Mouse (Mus musculus) splenic B cell, adult 2 months (primary cell): Measurements from ENCODE around the gene Hoxd10.

Source experiments
- DNase-seq: peaks from one replicate; pipeline ENCODE4 v3.0.0-alpha.2; 2011; ENCODE audit warnings: low read depth, low spot score
- H3K27me3 ChIP-seq: 2 replicates; pipeline ENCODE4 v1.6.1; 2012; ENCODE audit warnings: mild to moderate bottlenecking, low read length, moderate library complexity, mixed read lengths; ENCODE audit not compliant: control insufficient read depth, poor library complexity, insufficient read depth, severe bottlenecking
- H3K36me3 ChIP-seq: 2 replicates; pipeline ENCODE4 v1.6.1; 2012; ENCODE audit warnings: mild to moderate bottlenecking, low read length, moderate library complexity, mixed read lengths; ENCODE audit not compliant: control insufficient read depth, poor library complexity, insufficient read depth, severe bottlenecking

The Hoxd10 gene

GRCm38 (mm10) chr2:74658667-74659371, 32.9 kb upstream of the Hoxd10 start:
- no peak for DNase-seq
- H3K36me3 ChIP-seq: no peaks in the 10 kb centered on the region
- peaks cover 3% of the 10 kb centered on the region for H3K27me3 ChIP-seq

- Histone ChIP-seq H3K36me3 (no peaks in the 10 kb centered on the region), H3K27me3 (peaks cover 3% of the 10 kb centered on the region)
- DNase-seq: no peak
Measured at GRCm38 (mm10) chr2:74659507-74660005, 32.2 kb upstream of the Hoxd10 start, which contains the start of gene Evx2. Gene Evx2, minus strand, starts transcription at chr2:74659557.

GRCm38 (mm10) chr2:74660421-74661375, 31.0 kb upstream of the Hoxd10 start:
- Histone ChIP-seq H3K27me3 (no peaks in the 10 kb centered on the region; the same call in 1 of the 2 replicates), H3K36me3 (no peaks in the 10 kb centered on the region)
- no peak for DNase-seq

GRCm38 (mm10) chr2:74661685-74662084, 30.0 kb upstream of the Hoxd10 start:
- Histone ChIP-seq H3K27me3 (no peaks in the 10 kb centered on the region), H3K36me3 (no peaks in the 10 kb centered on the region)
- no peak for DNase-seq

- Histone ChIP-seq H3K27me3 (peaks cover 4% of the 10 kb centered on the region; the same call in 1 of the 2 replicates), H3K36me3 (no peaks in the 10 kb centered on the region)
- DNase-seq: no peak
Measured at GRCm38 (mm10) chr2:74663291-74663925, 28.3 kb upstream of the Hoxd10 start.

- H3K36me3 ChIP-seq: no peaks in the 10 kb centered on the region
- peaks cover 6% of the 10 kb centered on the region; the same call in 1 of the 2 replicates for H3K27me3 ChIP-seq
- DNase-seq: no peak
Measured at GRCm38 (mm10) chr2:74666411-74666810, 25.3 kb upstream of the Hoxd10 start.

GRCm38 (mm10) chr2:74667191-74667841, 24.4 kb upstream of the Hoxd10 start:
- H3K27me3 ChIP-seq: peaks cover 6% of the 10 kb centered on the region; the same call in 1 of the 2 replicates
- DNase-seq: no peak
- no peaks in the 10 kb centered on the region for H3K36me3 ChIP-seq

GRCm38 (mm10) chr2:74667842-74668357, 23.8 kb upstream of the Hoxd10 start, which contains the start of gene Hoxd13:
Gene Hoxd13, plus strand, starts transcription at chr2:74668310.
- no peak for DNase-seq
- H3K36me3 ChIP-seq: no peaks in the 10 kb centered on the region
- H3K27me3 ChIP-seq: peaks cover 6% of the 10 kb centered on the region; the same call in 1 of the 2 replicates

- no peak for DNase-seq
- Histone ChIP-seq H3K27me3 (peaks cover 6% of the 10 kb centered on the region; the same call in 1 of the 2 replicates), H3K36me3 (no peaks in the 10 kb centered on the region)
Measured at GRCm38 (mm10) chr2:74668370-74669229, 23.1 kb upstream of the Hoxd10 start.

- no peak for DNase-seq
- Histone ChIP-seq H3K36me3 (no peaks in the 10 kb centered on the region), H3K27me3 (peaks cover 6% of the 10 kb centered on the region; the same call in 1 of the 2 replicates)
Measured at GRCm38 (mm10) chr2:74669230-74669578, 22.5 kb upstream of the Hoxd10 start.

- no peaks in the 10 kb centered on the region for H3K36me3 ChIP-seq
- H3K27me3 ChIP-seq: peaks cover 6% of the 10 kb centered on the region; the same call in 1 of the 2 replicates
- DNase-seq: no peak
Measured at GRCm38 (mm10) chr2:74669650-74670235, 22.0 kb upstream of the Hoxd10 start.

GRCm38 (mm10) chr2:74670632-74671188, 21.0 kb upstream of the Hoxd10 start:
- peaks cover 6% of the 10 kb centered on the region for H3K27me3 ChIP-seq
- no peaks in the 10 kb centered on the region for H3K36me3 ChIP-seq
- no peak for DNase-seq

- DNase-seq: no peak
- no peaks in the 10 kb centered on the region for H3K36me3 ChIP-seq
- peaks cover 6% of the 10 kb centered on the region for H3K27me3 ChIP-seq
Measured at GRCm38 (mm10) chr2:74671847-74672246, 19.9 kb upstream of the Hoxd10 start.
